Mouse (Mus musculus) CH12.LX (cell line): ENCODE results near the gene Ap2a2.

ENCODE experiments used
- CTCF ChIP-seq, 2 experiments: IDR thresholded peaks in 1 of 2; conservative IDR thresholded peaks in 1 of 2; 2 replicates each; pipeline ENCODE4 v1.5.1; 2011 to 2012; ENCODE audit warnings: low read depth in 2 of 2, low read length in 2 of 2, improper control_type of control experiment in 1 of 2, inconsistent platforms in 1 of 2, mild to moderate bottlenecking in 1 of 2, moderate library complexity in 1 of 2
- MAFK ChIP-seq: IDR thresholded peaks from 2 replicates; pipeline ENCODE4 v1.6.1; 2011; ENCODE audit warnings: low read length, improper control_type of control experiment; ENCODE audit not compliant: insufficient replicate concordance
- MAZ ChIP-seq: IDR thresholded peaks from 2 replicates; pipeline ENCODE4 v1.6.1; 2012; ENCODE audit warnings: low read depth, mild to moderate bottlenecking, inconsistent platforms, low read length, improper control_type of control experiment, moderate library complexity
- MEF2A ChIP-seq: IDR thresholded peaks from 2 replicates; pipeline ENCODE4 v1.6.1; 2014; ENCODE audit warnings: low read depth, mild to moderate bottlenecking, inconsistent platforms, low read length, improper control_type of control experiment, borderline replicate concordance
- POLR2A ChIP-seq: IDR thresholded peaks from 2 replicates; pipeline ENCODE4 v1.6.1; 2011; ENCODE audit warnings: low read depth, mild to moderate bottlenecking, improper control_type of control experiment, low read length
- UBTF ChIP-seq: IDR thresholded peaks from 2 replicates; pipeline ENCODE4 v1.6.1; 2012; ENCODE audit warnings: low read depth, mild to moderate bottlenecking, inconsistent platforms, low read length, improper control_type of control experiment, moderate library complexity
- USF1 ChIP-seq: IDR thresholded peaks from 2 replicates; pipeline ENCODE4 v1.6.1; 2014; ENCODE audit warnings: low read depth, mild to moderate bottlenecking, inconsistent platforms, low read length, improper control_type of control experiment
- USF2 ChIP-seq: conservative IDR thresholded peaks from 2 replicates; pipeline ENCODE4 v1.6.1; 2011; ENCODE audit warnings: low read depth, low read length, improper control_type of control experiment

GRCm38 (mm10) chr7:141550464-141550863 is 11.5 kb upstream of the Ap2a2 start:
- TF ChIP-seq CTCF (conservative IDR thresholded peaks at IDR 0.05 in 1 of 2, IDR thresholded peaks at IDR 0.05 in 1 of 2; ENCODE audit: low read depth in 2 of 2, low read length in 2 of 2) = no peak
- no peak for TF ChIP-seq MAFK
- TF ChIP-seq MEF2A = no peak
- TF ChIP-seq USF1 = no peak
- no peak for TF ChIP-seq UBTF
- TF ChIP-seq POLR2A = no peak
- no peak for TF ChIP-seq MAZ
- TF ChIP-seq USF2 = no peak
